8 mouse cellular contexts compared by ENCODE assay signal in the genomic region with DNA sequence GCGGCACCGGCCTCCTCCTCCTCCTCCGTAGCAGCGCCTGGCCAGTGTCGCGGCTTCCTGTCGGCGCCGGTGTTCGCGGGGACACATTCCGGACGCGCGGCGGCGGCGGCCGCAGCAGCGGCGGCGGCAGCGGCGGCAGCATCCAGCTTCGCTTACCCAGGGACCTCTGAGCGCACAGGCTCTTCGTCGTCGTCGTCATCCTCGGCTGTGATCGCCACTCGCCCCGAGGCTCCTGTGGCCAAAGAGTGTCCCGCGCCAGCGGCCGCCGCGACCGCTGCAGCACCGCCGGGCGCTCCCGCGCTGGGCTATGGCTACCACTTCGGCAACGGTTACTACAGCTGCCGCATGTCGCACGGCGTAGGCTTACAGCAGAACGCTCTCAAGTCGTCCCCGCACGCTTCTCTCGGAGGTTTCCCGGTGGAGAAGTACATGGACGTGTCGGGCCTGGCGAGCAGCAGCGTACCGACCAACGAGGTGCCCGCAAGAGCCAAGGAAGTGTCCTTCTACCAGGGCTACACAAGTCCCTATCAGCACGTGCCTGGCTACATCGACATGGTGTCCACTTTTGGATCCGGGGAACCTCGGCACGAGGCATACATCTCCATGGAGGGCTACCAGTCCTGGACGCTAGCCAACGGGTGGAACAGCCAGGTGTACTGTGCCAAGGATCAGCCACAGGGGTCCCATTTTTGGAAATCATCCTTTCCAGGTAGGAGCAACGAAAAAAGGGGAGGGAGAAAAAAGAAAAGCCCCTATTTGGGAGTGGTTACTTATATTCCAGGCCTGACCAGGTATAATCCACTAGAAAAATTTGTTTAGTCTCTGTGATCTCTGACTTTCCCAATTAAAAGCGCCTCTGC. TPM values are rescaled to one million over a fixed set of nuclear protein-coding genes. Genes with fewer than 3 reads are reported as not detected.
DNase-seq lines count a peak whose midpoint lies in the region; ATAC-seq and TF ChIP-seq lines count a peak whose summit lies in the region.
"Had no signal": no experiment of that assay in that cellular context is flagged by ENCODE, and none has a peak within 500 bp of the region (broad histone marks: within the 10 kb centered on the region; RNA-seq: fewer than 3 reads in every experiment).

No protein-coding gene starts in this region.

- intact Hi-C loops in left cerebral cortex, postnatal 14 days (cut with DNase I) = loop anchor here (10.0 kb wide), 1 partner anchor 534 kb away; no protein-coding TSS in a partner anchor

- H3K27ac ChIP-seq in testis, adult 2 months (ENCODE audit: control insufficient read depth, insufficient read depth, low read depth, low read length) = no peak overlapping the region
- H3K27ac ChIP-seq in heart, embryonic 15.5 days = no peak overlapping the region
- H3K27ac ChIP-seq in limb, embryonic 15.5 days = peak overlapping the region; percentile 95

- no peaks in the 10 kb centered on the region for H3K36me3 ChIP-seq in testis, adult 2 months (ENCODE audit: control insufficient read depth, insufficient read depth, low read length)
- H3K36me3 ChIP-seq in heart, embryonic 15.5 days = no peaks in the 10 kb centered on the region
- no peaks in the 10 kb centered on the region for H3K36me3 ChIP-seq in limb, embryonic 15.5 days

- H3K27me3 ChIP-seq in testis, adult 2 months (ENCODE audit: control insufficient read depth, insufficient read depth, low read length) = peaks cover 13% of the 10 kb centered on the region
- peaks cover 95% of the 10 kb centered on the region for H3K27me3 ChIP-seq in heart, embryonic 15.5 days
- peaks cover 55% of the 10 kb centered on the region for H3K27me3 ChIP-seq in limb, embryonic 15.5 days

- peak overlapping the region; percentile 73 for H3K4me2 ChIP-seq in heart, embryonic 15.5 days
- H3K4me2 ChIP-seq in limb, embryonic 15.5 days = peak overlapping the region; percentile 66

- H3K4me3 ChIP-seq in testis, adult 2 months (ENCODE audit: control insufficient read depth, low read depth, low read length) = peak overlapping the region; percentile 57
- H3K4me3 ChIP-seq in heart, embryonic 15.5 days = peak overlapping the region; percentile 45
- peak overlapping the region; percentile 66 for H3K4me3 ChIP-seq in limb, embryonic 15.5 days

- DNase-seq in testis, postnatal 10 days (ENCODE audit: low spot score) = no peak
- DNase-seq in left cerebral cortex, adult 11 months (ENCODE audit: low spot score) = no peak
- DNase-seq in left cerebral cortex, postnatal 14 days (ENCODE audit: low spot score in 2 of 2) = no peak

- no peaks in the 10 kb centered on the region for H3K9me3 ChIP-seq in heart, embryonic 15.5 days (replicated peaks)
- H3K9me3 ChIP-seq in limb, embryonic 15.5 days = no peaks in the 10 kb centered on the region

- under 1% methylated on average over 60 of the region's 74 CpGs for WGBS in heart, embryonic 15.5 days
- WGBS in limb, embryonic 15.5 days = under 1% methylated on average over 56 of the region's 74 CpGs

- H3K4me1 ChIP-seq in testis, adult 2 months (ENCODE audit: control insufficient read depth, insufficient read depth, low read length) = peaks cover 12% of the 10 kb centered on the region
- peaks cover 18% of the 10 kb centered on the region for H3K4me1 ChIP-seq in heart, embryonic 15.5 days (replicated peaks)
- H3K4me1 ChIP-seq in limb, embryonic 15.5 days = peaks cover 23% of the 10 kb centered on the region

- H3K9ac ChIP-seq in heart, embryonic 15.5 days = 0 out of 2 replicates have a peak overlapping the region, but pooled peaks have one; percentile 18
- peak overlapping the region; percentile 76 for H3K9ac ChIP-seq in limb, embryonic 15.5 days

- no peak for TF ChIP-seq POLR2A in testis, adult 2 months (IDR thresholded peaks at IDR 0.05; ENCODE audit: control insufficient read depth, low read depth, low read length)

- peak; percentile 32; the same call in 1 of the 2 replicates for ATAC-seq in heart, embryonic 15.5 days (replicated peaks; ENCODE audit: insufficient number of reproducible peaks, insufficient read depth, low FRiP score, low read depth)
- no peak for ATAC-seq in limb, embryonic 15.5 days (ENCODE audit: insufficient number of reproducible peaks, low FRiP score, low TSS enrichment, low read depth)
- ATAC-seq in CD4-positive, CD25-positive, alpha-beta regulatory T cell, adult 4 months = no peak

- no peak for TF ChIP-seq CTCF in testis, adult 2 months (IDR thresholded peaks at IDR 0.05; ENCODE audit: control insufficient read depth, insufficient read depth, insufficient replicate concordance, low read depth, low read length)

RNA-seq across cellular contexts. Expression of a gene that starts 0.5 kb away (rescaled TPM):
- polyA plus RNA-seq in testis, adult 2 months (2012; rRNA removed) = 0.11 TPM in 1 of 2 replicates, not detected in the other
- 0.14 TPM in 1 of 2 replicates, not detected in the other for polyA plus RNA-seq in heart, embryonic 15.5 days (2015; fragmentation: Nextera tagmentation; extraction: Ambion mirVana)
- 20.8 and 32.3 TPM in 2 replicates for polyA plus RNA-seq in limb, embryonic 15.5 days (2015; fragmentation: Nextera tagmentation; extraction: Ambion mirVana)
- not detected for total RNA-seq in left cerebral cortex, postnatal 14 days (2021)
- not detected for polyA plus RNA-seq in CD4-positive, CD25-positive, alpha-beta regulatory T cell, adult 4 months (2017; shearing (Covaris generic))
- total RNA-seq: left cerebral cortex, postnatal 10 days had no signal

RNA-seq across cellular contexts. Expression of a gene that starts 6.2 kb away (rescaled TPM):
- polyA plus RNA-seq in testis, adult 2 months (2012; rRNA removed) = 0.05 TPM in 1 of 2 replicates, not detected in the other
- polyA plus RNA-seq in heart, embryonic 15.5 days (2015; fragmentation: Nextera tagmentation; extraction: Ambion mirVana) = 0.10 TPM in 1 of 2 replicates, not detected in the other
- polyA plus RNA-seq in limb, embryonic 15.5 days (2015; fragmentation: Nextera tagmentation; extraction: Ambion mirVana) = 27.0 and 30.6 TPM in 2 replicates
- total RNA-seq in left cerebral cortex, postnatal 14 days (2021) = not detected
- not detected for polyA plus RNA-seq in CD4-positive, CD25-positive, alpha-beta regulatory T cell, adult 4 months (2017; shearing (Covaris generic))
- total RNA-seq: left cerebral cortex, postnatal 10 days had no signal

RNA-seq across cellular contexts. Expression of a gene that starts 9.2 kb away (rescaled TPM):
- 0.02 TPM in 2 replicates for polyA plus RNA-seq in testis, adult 2 months (2012; rRNA removed)
- not detected in 2 replicates for polyA plus RNA-seq in heart, embryonic 15.5 days (2015; fragmentation: Nextera tagmentation; extraction: Ambion mirVana)
- 0.96 and 1.4 TPM in 2 replicates for polyA plus RNA-seq in limb, embryonic 15.5 days (2015; fragmentation: Nextera tagmentation; extraction: Ambion mirVana)
- total RNA-seq in left cerebral cortex, postnatal 14 days (2021) = not detected
- polyA plus RNA-seq in CD4-positive, CD25-positive, alpha-beta regulatory T cell, adult 4 months (2017; shearing (Covaris generic)) = not detected
- total RNA-seq: left cerebral cortex, postnatal 10 days had no signal

RNA-seq across cellular contexts. Expression of a gene that starts 10.8 kb away (rescaled TPM):
- 0.23 TPM in 1 of 2 replicates, not detected in the other for polyA plus RNA-seq in testis, adult 2 months (2012; rRNA removed)
- polyA plus RNA-seq in heart, embryonic 15.5 days (2015; fragmentation: Nextera tagmentation; extraction: Ambion mirVana) = not detected in 2 replicates
- 7.1 and 10.3 TPM in 2 replicates for polyA plus RNA-seq in limb, embryonic 15.5 days (2015; fragmentation: Nextera tagmentation; extraction: Ambion mirVana)
- total RNA-seq in left cerebral cortex, postnatal 14 days (2021) = not detected
- polyA plus RNA-seq in CD4-positive, CD25-positive, alpha-beta regulatory T cell, adult 4 months (2017; shearing (Covaris generic)) = not detected
- total RNA-seq: left cerebral cortex, postnatal 10 days had no signal

RNA-seq across cellular contexts. Expression of a gene that starts 23.1 kb away (rescaled TPM):
- polyA plus RNA-seq in testis, adult 2 months (2012; rRNA removed) = 0.73 and 0.81 TPM in 2 replicates
- polyA plus RNA-seq in heart, embryonic 15.5 days (2015; fragmentation: Nextera tagmentation; extraction: Ambion mirVana) = 0.08 TPM in 1 of 2 replicates, not detected in the other
- polyA plus RNA-seq in limb, embryonic 15.5 days (2015; fragmentation: Nextera tagmentation; extraction: Ambion mirVana) = 12.4 and 14.5 TPM in 2 replicates
- not detected for total RNA-seq in left cerebral cortex, postnatal 14 days (2021)
- polyA plus RNA-seq in CD4-positive, CD25-positive, alpha-beta regulatory T cell, adult 4 months (2017; shearing (Covaris generic)) = not detected
- total RNA-seq: left cerebral cortex, postnatal 10 days had no signal

Comparison
In these comparisons a context has a peak if more than half of its experiments do, and no peak if none do; other contexts are left out.
1. RNA of a gene that starts 0.5 kb away (polyA plus RNA-seq): 20.8 to 32.3 TPM in limb, embryonic 15.5 days; 0.11 TPM in testis, adult 2 months, 0.14 TPM in heart, embryonic 15.5 days and not detected in CD4-positive, CD25-positive, alpha-beta regulatory T cell, adult 4 months; every median in the first group is over 10 times any median in the second.
2. RNA of a gene that starts 6.2 kb away (polyA plus RNA-seq): 27.0 to 30.6 TPM in limb, embryonic 15.5 days; 0.05 TPM in testis, adult 2 months, 0.10 TPM in heart, embryonic 15.5 days and not detected in CD4-positive, CD25-positive, alpha-beta regulatory T cell, adult 4 months; every median in the first group is over 10 times any median in the second.
3. Peak in every context shown above with its lines, with median percentiles within 50 percentile points of each other: H3K4me3 ChIP-seq.